Mouse (Mus musculus) cortical plate, adult 2 months (tissue): ENCODE data around the gene Cers3. TPM values are rescaled to one million over a fixed set of nuclear protein-coding genes. Genes with fewer than 3 reads are reported as not detected.

Source experiments
- H3K27ac ChIP-seq: fragments of 200-500 bp; 2 replicates; pipeline ENCODE4 v1.5.1; 2012; ENCODE audit warnings: low read length, control low read depth, inconsistent platforms; ENCODE audit not compliant: insufficient read depth
- H3K4me1 ChIP-seq: fragments of 200-500 bp; 2 replicates; pipeline ENCODE4 v1.6.1; 2011; ENCODE audit warnings: low read length; ENCODE audit not compliant: control insufficient read depth, insufficient read depth
- H3K4me3 ChIP-seq: fragments of 200-500 bp; 2 replicates; pipeline ENCODE4 v1.5.1; 2011; ENCODE audit warnings: mild to moderate bottlenecking, low read length, control low read depth; ENCODE audit not compliant: insufficient read depth
- CTCF ChIP-seq: fragments of 200-500 bp; IDR thresholded peaks from 2 replicates; pipeline ENCODE4 v1.5.1; 2011; ENCODE audit warnings: mild to moderate bottlenecking, control low read depth, low read length; ENCODE audit not compliant: insufficient read depth; ENCODE audit errors: extremely low read depth
- POLR2A ChIP-seq: fragments of 200-500 bp; IDR thresholded peaks from 2 replicates; pipeline ENCODE4 v1.6.1; 2011; ENCODE audit warnings: mild to moderate bottlenecking, low read length, control low read depth; ENCODE audit not compliant: insufficient read depth; ENCODE audit errors: extremely low read depth
- polyA plus RNA-seq: library from polyadenylated mRNA; depleted of rRNA; stranded (reverse); fragments of >200 nt; gene quantifications from 2 replicates; pipeline ENCODE4 v1.2.3, GENCODE M21; 2012

The Cers3 gene
- polyA plus RNA-seq, 1 experiment = 0.58 TPM

- TF ChIP-seq CTCF (no peak), POLR2A (no peak)
- H3K4me1 ChIP-seq = no peaks in the 10 kb centered on the region
- H3K27ac ChIP-seq = no peak overlapping the region
- H3K4me3 ChIP-seq = no peak overlapping the region
These were observed 55.5 kb downstream of the Cers3 start for GRCm38 (mm10) chr7:66798826-66799225.

- no peak overlapping the region for H3K27ac ChIP-seq
- H3K4me3 ChIP-seq = no peak overlapping the region
- H3K4me1 ChIP-seq = no peaks in the 10 kb centered on the region
- TF ChIP-seq CTCF (no peak), POLR2A (no peak)
These were observed 57.5 kb downstream of the Cers3 start for GRCm38 (mm10) chr7:66800784-66801183.

GRCm38 (mm10) chr7:66801785-66802184, 58.5 kb downstream of the Cers3 start:
- no peak for TF ChIP-seq POLR2A
- no peak for TF ChIP-seq CTCF
- H3K4me1 ChIP-seq = no peaks in the 10 kb centered on the region
- no peak overlapping the region for H3K27ac ChIP-seq
- no peak overlapping the region for H3K4me3 ChIP-seq

GRCm38 (mm10) chr7:66803798-66804197, 60.5 kb downstream of the Cers3 start:
- no peak for TF ChIP-seq POLR2A
- TF ChIP-seq CTCF = no peak
- Histone ChIP-seq H3K27ac (no peak overlapping the region), H3K4me1 (no peaks in the 10 kb centered on the region), H3K4me3 (no peak overlapping the region)

GRCm38 (mm10) chr7:66806801-66807200, 63.5 kb downstream of the Cers3 start:
- no peak overlapping the region for H3K4me3 ChIP-seq
- no peaks in the 10 kb centered on the region for H3K4me1 ChIP-seq
- no peak for TF ChIP-seq POLR2A
- TF ChIP-seq CTCF = no peak
- no peak overlapping the region for H3K27ac ChIP-seq

- Histone ChIP-seq H3K4me3 (no peak overlapping the region), H3K27ac (no peak overlapping the region), H3K4me1 (no peaks in the 10 kb centered on the region)
- TF ChIP-seq CTCF = no peak
- no peak for TF ChIP-seq POLR2A
These were observed 67.1 kb downstream of the Cers3 start for GRCm38 (mm10) chr7:66810436-66810835.

GRCm38 (mm10) chr7:66811294-66811693, 68.0 kb downstream of the Cers3 start:
- Histone ChIP-seq H3K4me1 (no peaks in the 10 kb centered on the region), H3K27ac (no peak overlapping the region), H3K4me3 (no peak overlapping the region)
- TF ChIP-seq POLR2A (no peak), CTCF (no peak)

GRCm38 (mm10) chr7:66812289-66812688, 69.0 kb downstream of the Cers3 start:
- Histone ChIP-seq H3K4me3 (no peak overlapping the region), H3K27ac (no peak overlapping the region), H3K4me1 (no peaks in the 10 kb centered on the region)
- no peak for TF ChIP-seq POLR2A
- no peak for TF ChIP-seq CTCF

- Histone ChIP-seq H3K4me1 (no peaks in the 10 kb centered on the region), H3K27ac (no peak overlapping the region), H3K4me3 (no peak overlapping the region)
- no peak for TF ChIP-seq POLR2A
- TF ChIP-seq CTCF = no peak
These were observed 69.4 kb downstream of the Cers3 start for GRCm38 (mm10) chr7:66812737-66813136.

- no peak overlapping the region for H3K27ac ChIP-seq
- TF ChIP-seq POLR2A (no peak), CTCF (no peak)
- no peaks in the 10 kb centered on the region for H3K4me1 ChIP-seq
- H3K4me3 ChIP-seq = no peak overlapping the region
These were observed 69.9 kb downstream of the Cers3 start for GRCm38 (mm10) chr7:66813172-66813571.

- no peaks in the 10 kb centered on the region for H3K4me1 ChIP-seq
- H3K27ac ChIP-seq = no peak overlapping the region
- TF ChIP-seq CTCF (no peak), POLR2A (no peak)
- H3K4me3 ChIP-seq = no peak overlapping the region
These were observed 72.2 kb downstream of the Cers3 start for GRCm38 (mm10) chr7:66815526-66815925.
